Mouse (Mus musculus) E14TG2a.4 (cell line): ENCODE measurements around the gene Rpl10-ps3.

Experiments used
- H3K27me3 ChIP-seq: 2 replicates; pipeline ENCODE4 v1.6.1; 2014; ENCODE audit warnings: low read length, control low read depth; ENCODE audit not compliant: insufficient read depth
- H3K36me3 ChIP-seq: 2 replicates; pipeline ENCODE4 v1.6.1; 2014; ENCODE audit warnings: low read length, control low read depth; ENCODE audit not compliant: insufficient read depth
- H3K4me1 ChIP-seq: replicated peaks from 2 replicates; pipeline ENCODE4 v1.6.1; 2014; ENCODE audit warnings: low read depth, low read length, control low read depth
- H3K4me3 ChIP-seq: replicated peaks from 2 replicates; pipeline ENCODE4 v1.5.1; 2014; ENCODE audit warnings: mild to moderate bottlenecking, low read length
- H3K9me3 ChIP-seq: 2 replicates; pipeline ENCODE4 v1.6.1; 2014; ENCODE audit warnings: low read length, control low read depth
- CTCF ChIP-seq: conservative IDR thresholded peaks from 2 replicates; pipeline ENCODE4 v1.5.1; 2014; ENCODE audit warnings: low read length
- NANOG ChIP-seq: IDR thresholded peaks from 2 replicates; pipeline ENCODE4 v1.6.1; 2014; ENCODE audit warnings: borderline replicate concordance, low read length, mixed read lengths
- POU5F1 ChIP-seq: IDR thresholded peaks from 2 replicates; pipeline ENCODE4 v1.6.1; 2014; ENCODE audit warnings: low read length, borderline replicate concordance

Gene Rpl10-ps3

GRCm38 (mm10) chr9:50320729-50321128 lies 24.0 kb downstream of the Rpl10-ps3 start:
- H3K36me3 ChIP-seq: no peaks in the 10 kb centered on the region
- H3K4me3 ChIP-seq: no peak overlapping the region
- H3K4me1 ChIP-seq: no peaks in the 10 kb centered on the region
- peaks cover 5% of the 10 kb centered on the region; the same call in 1 of the 2 replicates for H3K9me3 ChIP-seq
- H3K27me3 ChIP-seq: no peaks in the 10 kb centered on the region
- no peak for TF ChIP-seq POU5F1

GRCm38 (mm10) chr9:50319506-50319905 lies 25.3 kb downstream of the Rpl10-ps3 start:
- no peaks in the 10 kb centered on the region; the same call in 1 of the 2 replicates for H3K9me3 ChIP-seq
- no peak overlapping the region for H3K4me3 ChIP-seq
- TF ChIP-seq NANOG (no peak), POU5F1 (no peak), CTCF (no peak)
- H3K4me1 ChIP-seq: no peaks in the 10 kb centered on the region
- H3K27me3 ChIP-seq: no peaks in the 10 kb centered on the region
- H3K36me3 ChIP-seq: no peaks in the 10 kb centered on the region

GRCm38 (mm10) chr9:50317299-50317698 lies 27.5 kb downstream of the Rpl10-ps3 start:
- Histone ChIP-seq H3K27me3 (no peaks in the 10 kb centered on the region), H3K9me3 (no peaks in the 10 kb centered on the region), H3K4me3 (no peak overlapping the region), H3K36me3 (no peaks in the 10 kb centered on the region), H3K4me1 (0 out of 2 replicates have a peak, but pooled peaks cover 4% of the 10 kb centered on the region)
- TF ChIP-seq CTCF (no peak), NANOG (no peak), POU5F1 (no peak)

- Histone ChIP-seq H3K4me3 (no peak overlapping the region), H3K9me3 (no peaks in the 10 kb centered on the region), H3K4me1 (0 out of 2 replicates have a peak, but pooled peaks cover 4% of the 10 kb centered on the region), H3K27me3 (no peaks in the 10 kb centered on the region), H3K36me3 (no peaks in the 10 kb centered on the region)
- TF ChIP-seq NANOG (no peak), POU5F1 (no peak), CTCF (no peak)
Observed at GRCm38 (mm10) chr9:50315650-50316049, 29.1 kb downstream of the Rpl10-ps3 start.

- H3K4me1 ChIP-seq: 0 out of 2 replicates have a peak, but pooled peaks cover 4% of the 10 kb centered on the region
- H3K36me3 ChIP-seq: no peaks in the 10 kb centered on the region
- 0 out of 2 replicates have a peak, but pooled peaks cover 3% of the 10 kb centered on the region for H3K9me3 ChIP-seq
- no peaks in the 10 kb centered on the region for H3K27me3 ChIP-seq
- TF ChIP-seq POU5F1 (no peak), NANOG (no peak), CTCF (no peak)
- H3K4me3 ChIP-seq: no peak overlapping the region
Observed at GRCm38 (mm10) chr9:50311036-50311545, 33.7 kb downstream of the Rpl10-ps3 start.

- 0 out of 2 replicates have a peak, but pooled peaks cover 3% of the 10 kb centered on the region for H3K9me3 ChIP-seq
- TF ChIP-seq CTCF (no peak), POU5F1 (no peak), NANOG (no peak)
- H3K27me3 ChIP-seq: no peaks in the 10 kb centered on the region
- H3K4me3 ChIP-seq: no peak overlapping the region
- no peaks in the 10 kb centered on the region for H3K4me1 ChIP-seq
- H3K36me3 ChIP-seq: no peaks in the 10 kb centered on the region
Observed at GRCm38 (mm10) chr9:50305666-50306402, 38.9 kb downstream of the Rpl10-ps3 start.

- no peak for TF ChIP-seq NANOG
- TF ChIP-seq CTCF: no peak
- no peak overlapping the region for H3K4me3 ChIP-seq
- H3K9me3 ChIP-seq: 0 out of 2 replicates have a peak, but pooled peaks cover 3% of the 10 kb centered on the region
- H3K36me3 ChIP-seq: no peaks in the 10 kb centered on the region
- no peaks in the 10 kb centered on the region for H3K4me1 ChIP-seq
- no peaks in the 10 kb centered on the region for H3K27me3 ChIP-seq
Observed at GRCm38 (mm10) chr9:50305046-50305445, 39.7 kb downstream of the Rpl10-ps3 start.

GRCm38 (mm10) chr9:50304004-50304403 lies 40.8 kb downstream of the Rpl10-ps3 start:
- Histone ChIP-seq H3K9me3 (0 out of 2 replicates have a peak, but pooled peaks cover 2% of the 10 kb centered on the region), H3K4me1 (no peaks in the 10 kb centered on the region), H3K36me3 (no peaks in the 10 kb centered on the region), H3K27me3 (no peaks in the 10 kb centered on the region), H3K4me3 (no peak overlapping the region)
- TF ChIP-seq CTCF (no peak), NANOG (no peak), POU5F1 (no peak)

- Histone ChIP-seq H3K36me3 (no peaks in the 10 kb centered on the region), H3K4me3 (no peak overlapping the region), H3K9me3 (no peaks in the 10 kb centered on the region), H3K4me1 (no peaks in the 10 kb centered on the region), H3K27me3 (no peaks in the 10 kb centered on the region)
- TF ChIP-seq CTCF: no peak
- TF ChIP-seq NANOG: no peak
- no peak for TF ChIP-seq POU5F1
Observed at GRCm38 (mm10) chr9:50301722-50302121, 43.0 kb downstream of the Rpl10-ps3 start.
